Mouse (Mus musculus) megakaryocyte, embryonic 14.5 days (primary cell): Measurements from ENCODE around the gene Fcgr2b. TPM values are rescaled to one million over a fixed set of nuclear protein-coding genes. Genes with fewer than 3 reads are reported as not detected.

Experiments used
- H3K27me3 ChIP-seq: replicated peaks from 2 replicates; pipeline ENCODE3; 2012; ENCODE audit warnings: inconsistent platforms
- H3K36me3 ChIP-seq: replicated peaks from 2 replicates; pipeline ENCODE3; 2012; ENCODE audit warnings: low read length, inconsistent platforms, mixed read lengths
- H3K4me1 ChIP-seq: 2 replicates; pipeline ENCODE4 v1.6.1; 2012; ENCODE audit warnings: inconsistent platforms
- H3K4me3 ChIP-seq: replicated peaks from 2 replicates; pipeline ENCODE3; 2012; ENCODE audit warnings: moderate library complexity, mild to moderate bottlenecking, inconsistent platforms
- H3K9me3 ChIP-seq: 2 replicates; pipeline ENCODE4 v1.6.1; 2012; ENCODE audit warnings: inconsistent platforms
- FLI1 ChIP-seq: IDR thresholded peaks from 2 replicates; pipeline ENCODE4 v1.6.1; 2012; ENCODE audit warnings: low read length, inconsistent platforms, mixed read lengths
- GATA1 ChIP-seq: IDR thresholded peaks from 3 replicates; pipeline ENCODE4 v1.6.1; 2012; ENCODE audit warnings: mixed read lengths, low read length, inconsistent platforms, borderline replicate concordance
- polyA plus RNA-seq: library from polyadenylated mRNA; stranded (reverse); fragments of >175 nt; gene quantifications from 2 replicates; pipeline ENCODE4 v1.2.3, GENCODE M21; 2012; ENCODE audit warnings: low replicate concordance; ENCODE audit not compliant: insufficient read depth

The Fcgr2b gene
- polyA plus RNA-seq, 1 experiment, result 17.6 TPM

DNA sequence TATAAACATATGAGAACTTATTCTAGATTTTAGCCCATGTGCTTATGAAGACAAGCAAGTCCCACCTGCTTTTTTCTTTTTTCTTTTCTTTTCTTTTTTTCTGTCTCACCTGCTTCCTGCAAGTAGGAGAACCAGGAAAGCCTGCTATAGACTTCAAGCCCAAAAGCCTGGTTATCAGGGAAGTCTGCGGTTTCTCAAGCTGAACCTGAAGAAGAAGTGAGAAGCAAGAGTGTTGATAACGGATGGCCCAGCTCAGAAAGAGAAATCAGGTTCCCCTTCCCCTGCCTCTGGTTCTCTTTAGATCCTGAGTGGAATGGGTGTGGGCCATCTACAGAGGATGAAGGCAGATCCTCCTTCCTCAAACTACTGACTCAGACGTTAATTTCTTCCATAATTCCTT is 44.3 kb downstream of the Fcgr2b start:
- Histone ChIP-seq H3K27me3 (peaks cover 2% of the 10 kb centered on the region), H3K36me3 (no peaks in the 10 kb centered on the region), H3K4me3 (no peak overlapping the region), H3K4me1 (0 out of 2 replicates have a peak, but pooled peaks cover 9% of the 10 kb centered on the region), H3K9me3 (peaks cover 10% of the 10 kb centered on the region)
- no peak for TF ChIP-seq FLI1
- no peak for TF ChIP-seq GATA1

DNA sequence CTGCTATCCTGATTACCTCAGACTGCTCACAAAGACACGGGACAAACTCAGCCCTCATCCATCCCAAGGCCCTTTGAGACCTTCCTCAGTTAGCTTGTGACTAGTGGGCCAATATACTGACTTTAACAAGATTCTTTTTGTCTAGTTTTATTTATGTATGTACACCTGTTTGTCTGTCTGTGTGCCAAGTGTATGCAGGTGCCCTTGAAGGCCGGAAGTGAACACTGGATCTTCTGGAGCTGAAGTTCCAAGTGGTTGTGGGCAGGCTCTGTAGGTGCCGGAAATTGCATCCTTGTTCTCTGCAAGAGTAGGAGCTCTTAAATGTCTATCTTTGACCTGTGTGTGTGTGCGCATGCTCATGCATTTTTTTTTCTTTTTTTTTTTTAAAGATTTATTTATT is 47.1 kb downstream of the Fcgr2b start:
- Histone ChIP-seq H3K4me1 (peaks cover 10% of the 10 kb centered on the region), H3K36me3 (no peaks in the 10 kb centered on the region), H3K9me3 (no peaks in the 10 kb centered on the region), H3K4me3 (no peak overlapping the region), H3K27me3 (peaks cover 2% of the 10 kb centered on the region)
- no peak for TF ChIP-seq GATA1
- TF ChIP-seq FLI1, result no peak

GRCm38 (mm10) chr1:170928467-170928866 is 47.9 kb downstream of the Fcgr2b start:
- peaks cover 11% of the 10 kb centered on the region for H3K4me1 ChIP-seq
- no peaks in the 10 kb centered on the region for H3K9me3 ChIP-seq
- no peak for TF ChIP-seq GATA1
- no peak for TF ChIP-seq FLI1
- H3K36me3 ChIP-seq, result no peaks in the 10 kb centered on the region
- peaks cover 2% of the 10 kb centered on the region for H3K27me3 ChIP-seq
- H3K4me3 ChIP-seq, result no peak overlapping the region

- Histone ChIP-seq H3K9me3 (no peaks in the 10 kb centered on the region), H3K4me1 (peaks cover 15% of the 10 kb centered on the region), H3K36me3 (no peaks in the 10 kb centered on the region), H3K4me3 (no peak within 1 kb of the TSS), H3K27me3 (peaks cover 5% of the 10 kb centered on the region)
- TF ChIP-seq GATA1 (no peak), FLI1 (no peak)
Measured at GRCm38 (mm10) chr1:170927378-170927777, 49.0 kb downstream of the Fcgr2b start, which contains the start of gene Fcrla. Gene Fcrla (minus strand): TSS chr1:170927583.

GRCm38 (mm10) chr1:170926941-170927340 is 49.4 kb downstream of the Fcgr2b start:
- TF ChIP-seq FLI1, result no peak
- no peak for TF ChIP-seq GATA1
- Histone ChIP-seq H3K4me1 (peaks cover 15% of the 10 kb centered on the region), H3K4me3 (no peak overlapping the region), H3K9me3 (no peaks in the 10 kb centered on the region), H3K27me3 (peaks cover 9% of the 10 kb centered on the region), H3K36me3 (no peaks in the 10 kb centered on the region)

GRCm38 (mm10) chr1:170924485-170924884 is 51.9 kb downstream of the Fcgr2b start:
- Histone ChIP-seq H3K27me3 (peaks cover 16% of the 10 kb centered on the region), H3K9me3 (no peaks in the 10 kb centered on the region), H3K4me1 (peaks cover 15% of the 10 kb centered on the region), H3K36me3 (no peaks in the 10 kb centered on the region), H3K4me3 (peak overlapping the region; percentile 75)
- TF ChIP-seq GATA1, result no peak

DNA sequence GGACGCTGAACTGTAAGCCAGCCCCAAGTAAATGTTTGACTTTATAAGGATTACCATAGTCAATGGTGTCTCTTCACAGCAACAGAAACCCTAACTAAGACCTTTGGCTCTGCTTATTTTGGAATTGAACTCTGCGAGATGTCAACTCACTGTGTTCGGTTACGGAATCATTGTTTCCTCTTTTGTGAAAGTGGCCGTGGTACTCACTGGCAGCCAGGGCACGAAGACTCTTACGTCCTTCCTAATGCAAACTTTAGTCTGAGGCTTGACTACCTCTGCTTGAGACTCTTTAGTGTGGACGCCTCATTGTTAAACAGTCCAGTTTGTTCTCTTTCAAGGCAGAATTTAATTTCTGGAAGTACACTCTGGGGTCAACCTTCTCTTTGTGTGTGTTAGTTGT is 57.0 kb downstream of the Fcgr2b start:
- peaks cover 8% of the 10 kb centered on the region for H3K9me3 ChIP-seq
- TF ChIP-seq GATA1, result no peak
- no peak for TF ChIP-seq FLI1
- H3K4me3 ChIP-seq, result no peak overlapping the region

GRCm38 (mm10) chr1:170915657-170916056 is 60.7 kb downstream of the Fcgr2b start:
- H3K27me3 ChIP-seq, result peaks cover 44% of the 10 kb centered on the region
- H3K4me3 ChIP-seq, result no peak overlapping the region
- H3K36me3 ChIP-seq, result no peaks in the 10 kb centered on the region
- no peak for TF ChIP-seq GATA1
- no peak for TF ChIP-seq FLI1
- H3K9me3 ChIP-seq, result peaks cover 8% of the 10 kb centered on the region
- H3K4me1 ChIP-seq, result peaks cover 21% of the 10 kb centered on the region

More for the DNA sequence above, 57.0 kb downstream of the Fcgr2b start:
- Histone ChIP-seq H3K27me3 (peaks cover 31% of the 10 kb centered on the region), H3K36me3 (no peaks in the 10 kb centered on the region), H3K4me1 (peaks cover 11% of the 10 kb centered on the region)

- TF ChIP-seq GATA1 (no peak), FLI1 (no peak)
- Histone ChIP-seq H3K27me3 (peaks cover 59% of the 10 kb centered on the region), H3K36me3 (no peaks in the 10 kb centered on the region), H3K4me3 (peak within 1 kb of the TSS; percentile 70), H3K4me1 (peaks cover 28% of the 10 kb centered on the region), H3K9me3 (peaks cover 8% of the 10 kb centered on the region)
Measured at GRCm38 (mm10) chr1:170912891-170913615, 63.3 kb downstream of the Fcgr2b start, which contains the start of gene Fcrlb. Gene Fcrlb (minus strand): TSS chr1:170912941.

- Histone ChIP-seq H3K4me1 (peaks cover 37% of the 10 kb centered on the region), H3K9me3 (peaks cover 8% of the 10 kb centered on the region), H3K4me3 (peak overlapping the region; percentile 70), H3K36me3 (no peaks in the 10 kb centered on the region), H3K27me3 (peaks cover 68% of the 10 kb centered on the region)
- no peak for TF ChIP-seq GATA1
Measured at GRCm38 (mm10) chr1:170911907-170912660, 64.3 kb downstream of the Fcgr2b start.

Other genes with a start within 250 kb of the Fcgr2b start
- gene Atf6, start 108.8 kb downstream of the Fcgr2b start, polyA plus RNA-seq, result 3.1 and 4.8 TPM in 2 replicates
- gene Gm26620, start 91.5 kb downstream of the Fcgr2b start, polyA plus RNA-seq, result 3.3 and 14.1 TPM in 2 replicates
- gene Dusp12, start 91.0 kb downstream of the Fcgr2b start, polyA plus RNA-seq, result 2.7 and 7.6 TPM in 2 replicates
- gene Fcrlb, start 63.6 kb downstream of the Fcgr2b start, polyA plus RNA-seq, result 1.4 TPM in 1 of 2 replicates, not detected in the other
- gene Fcrla, start 49.0 kb downstream of the Fcgr2b start, polyA plus RNA-seq, result not detected in 2 replicates
- 0.07 TPM in 1 of 2 replicates, not detected in the other for gene Fcgr4, start 42.4 kb upstream of the Fcgr2b start, polyA plus RNA-seq
- 9.2 TPM in 1 of 2 replicates, not detected in the other for gene Fcgr3, start 88.4 kb upstream of the Fcgr2b start, polyA plus RNA-seq
- not detected in 2 replicates for gene Cfap126, start 137.4 kb upstream of the Fcgr2b start, polyA plus RNA-seq
- gene Sdhc, start 174.1 kb upstream of the Fcgr2b start, polyA plus RNA-seq, result 22.4 and 93.6 TPM in 2 replicates
- 3.7 TPM in 1 of 2 replicates, not detected in the other for gene Mpz, start 174.2 kb upstream of the Fcgr2b start, polyA plus RNA-seq
- gene Pcp4l1, start 219.7 kb upstream of the Fcgr2b start, polyA plus RNA-seq, result 28.3 and 28.5 TPM in 2 replicates
- gene Nr1i3, start 237.4 kb upstream of the Fcgr2b start, polyA plus RNA-seq, result not detected in 2 replicates
- 22.7 and 24.1 TPM in 2 replicates for gene Tomm40l, start 246.0 kb upstream of the Fcgr2b start, polyA plus RNA-seq
- gene Apoa2, start 248.5 kb upstream of the Fcgr2b start, polyA plus RNA-seq, result not detected in 2 replicates